8 mouse cellular contexts compared by ENCODE assay signal in the genomic region with DNA sequence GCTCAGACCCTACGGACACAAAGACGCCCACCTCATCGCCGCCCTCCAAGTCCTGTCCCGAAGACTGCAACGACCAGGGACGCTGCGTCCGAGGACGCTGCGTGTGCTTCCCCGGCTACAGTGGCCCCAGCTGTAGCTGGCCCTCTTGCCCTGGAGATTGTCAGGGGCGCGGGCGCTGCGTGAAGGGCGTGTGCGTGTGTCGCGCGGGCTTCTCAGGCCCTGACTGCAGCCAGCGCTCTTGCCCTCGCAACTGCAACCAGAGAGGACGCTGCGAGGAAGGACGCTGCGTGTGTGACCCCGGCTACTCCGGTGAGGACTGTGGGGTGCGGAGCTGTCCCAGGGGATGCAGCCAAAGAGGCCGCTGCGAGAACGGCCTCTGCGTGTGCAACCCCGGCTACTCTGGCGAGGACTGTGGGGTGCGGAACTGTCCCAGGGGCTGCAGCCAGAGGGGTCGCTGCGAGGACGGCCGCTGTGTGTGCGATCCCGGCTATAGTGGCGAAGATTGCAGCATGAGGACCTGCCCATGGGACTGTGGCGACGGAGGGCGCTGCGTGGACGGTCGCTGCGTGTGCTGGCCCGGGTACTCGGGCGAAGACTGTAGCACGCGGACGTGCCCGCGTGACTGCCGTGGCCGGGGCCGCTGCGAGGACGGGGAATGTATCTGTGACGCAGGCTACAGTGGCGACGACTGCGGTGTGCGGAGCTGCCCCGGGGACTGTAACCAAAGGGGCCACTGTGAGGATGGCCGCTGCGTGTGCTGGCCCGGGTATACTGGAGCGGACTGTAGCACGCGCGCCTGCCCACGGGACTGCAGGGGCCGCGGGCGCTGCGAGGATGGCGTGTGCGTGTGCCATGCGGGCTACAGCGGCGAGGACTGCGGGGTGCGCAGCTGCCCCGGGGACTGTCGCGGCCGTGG. TPM values are rescaled to one million over a fixed set of nuclear protein-coding genes. Genes with fewer than 3 reads are reported as not detected.
DNase-seq lines count a peak whose midpoint lies in the region; ATAC-seq lines count a peak whose summit lies in the region.

No protein-coding gene starts in this region.

- 10% methylated on average over 85 of the region's 93 CpGs for WGBS in kidney, embryonic 16.5 days
- WGBS in embryonic facial prominence, embryonic 10.5 days: 9% methylated on average over 93 of the region's 93 CpGs
- WGBS in intestine, embryonic 16.5 days: 9% methylated on average over 93 of the region's 93 CpGs
- 8% methylated on average over 93 of the region's 93 CpGs for WGBS in neural tube, embryonic 12.5 days

- no peak for DNase-seq in kidney, adult 11 months
- DNase-seq in embryonic facial prominence, embryonic 10.5 days (ENCODE audit: low spot score): peak; percentile 55
- DNase-seq in cerebellum, adult 9-11 months: no peak
- no peak for DNase-seq in thymus, postnatal 4 days
- no peak for DNase-seq in adrenal gland, postnatal 14 days

- peaks cover 59% of the 10 kb centered on the region for H3K27me3 ChIP-seq in kidney, embryonic 16.5 days (ENCODE audit: insufficient read depth, low read length)
- H3K27me3 ChIP-seq in embryonic facial prominence, embryonic 10.5 days (replicated peaks; ENCODE audit: low read depth, poor library complexity, severe bottlenecking): peaks cover 85% of the 10 kb centered on the region
- peaks cover 42% of the 10 kb centered on the region for H3K27me3 ChIP-seq in intestine, embryonic 16.5 days (replicated peaks; ENCODE audit: control insufficient read depth, insufficient read depth, low read length)
- peaks cover 64% of the 10 kb centered on the region for H3K27me3 ChIP-seq in neural tube, embryonic 12.5 days (replicated peaks)

- no peaks in the 10 kb centered on the region for H3K9me3 ChIP-seq in kidney, embryonic 16.5 days (ENCODE audit: low read length)
- H3K9me3 ChIP-seq in embryonic facial prominence, embryonic 10.5 days: no peaks in the 10 kb centered on the region
- H3K9me3 ChIP-seq in intestine, embryonic 16.5 days (ENCODE audit: control insufficient read depth, low read length): no peaks in the 10 kb centered on the region
- H3K9me3 ChIP-seq in neural tube, embryonic 12.5 days: no peaks in the 10 kb centered on the region

- H3K4me2 ChIP-seq in kidney, embryonic 16.5 days (replicated peaks; ENCODE audit: low read depth, low read length): peak overlapping the region; percentile 66
- peak overlapping the region; percentile 61 for H3K4me2 ChIP-seq in intestine, embryonic 16.5 days (ENCODE audit: low read depth, low read length)
- peak overlapping the region; percentile 64 for H3K4me2 ChIP-seq in neural tube, embryonic 12.5 days (replicated peaks)

- peaks cover 13% of the 10 kb centered on the region for H3K4me1 ChIP-seq in kidney, embryonic 16.5 days (ENCODE audit: insufficient read depth, low read length)
- H3K4me1 ChIP-seq in embryonic facial prominence, embryonic 10.5 days: peaks cover 20% of the 10 kb centered on the region
- peaks cover 21% of the 10 kb centered on the region for H3K4me1 ChIP-seq in intestine, embryonic 16.5 days (ENCODE audit: control insufficient read depth, insufficient read depth, low read length)
- peaks cover 13% of the 10 kb centered on the region for H3K4me1 ChIP-seq in neural tube, embryonic 12.5 days

- H3K27ac ChIP-seq in kidney, embryonic 16.5 days (ENCODE audit: low read length): no peak overlapping the region
- H3K27ac ChIP-seq in embryonic facial prominence, embryonic 10.5 days (replicated peaks): no peak overlapping the region; the same call in 1 of the 2 replicates
- no peak overlapping the region for H3K27ac ChIP-seq in intestine, embryonic 16.5 days (ENCODE audit: low read length)
- no peak overlapping the region for H3K27ac ChIP-seq in neural tube, embryonic 12.5 days

- ATAC-seq in kidney, embryonic 16.5 days (ENCODE audit: low FRiP score, low TSS enrichment): peak; percentile 44
- no peak for ATAC-seq in intestine, embryonic 16.5 days
- peak; percentile 67 for ATAC-seq in neural tube, embryonic 12.5 days (ENCODE audit: low FRiP score, low read depth)

- peak overlapping the region; percentile 17 for H3K9ac ChIP-seq in kidney, embryonic 16.5 days (replicated peaks; ENCODE audit: low read length)
- peak overlapping the region; percentile 55 for H3K9ac ChIP-seq in intestine, embryonic 16.5 days (ENCODE audit: low read depth, low read length)
- H3K9ac ChIP-seq in neural tube, embryonic 12.5 days: peak overlapping the region; percentile 42

- no peaks in the 10 kb centered on the region for H3K36me3 ChIP-seq in kidney, embryonic 16.5 days (ENCODE audit: insufficient read depth, low read length)
- H3K36me3 ChIP-seq in embryonic facial prominence, embryonic 10.5 days (replicated peaks): no peaks in the 10 kb centered on the region
- no peaks in the 10 kb centered on the region for H3K36me3 ChIP-seq in intestine, embryonic 16.5 days (ENCODE audit: control insufficient read depth, insufficient read depth, low read length)
- no peaks in the 10 kb centered on the region for H3K36me3 ChIP-seq in neural tube, embryonic 12.5 days

- H3K4me3 ChIP-seq in kidney, embryonic 16.5 days (ENCODE audit: low read length): peak overlapping the region; percentile 38
- peak overlapping the region; percentile 53 for H3K4me3 ChIP-seq in embryonic facial prominence, embryonic 10.5 days
- peak overlapping the region; percentile 39 for H3K4me3 ChIP-seq in intestine, embryonic 16.5 days (ENCODE audit: low read length)
- H3K4me3 ChIP-seq in neural tube, embryonic 12.5 days: peak overlapping the region; percentile 35

RNA-seq across cellular contexts. Expression of a gene that starts 1.1 kb away (rescaled TPM):
- polyA plus RNA-seq in kidney, embryonic 16.5 days (2015; fragmentation: Nextera tagmentation; extraction: Ambion mirVana): 0.51 and 0.52 TPM in 2 replicates
- polyA plus RNA-seq in embryonic facial prominence, embryonic 10.5 days (2016; fragmentation: Nextera tagmentation; extraction: Ambion mirVana): 0.03 TPM in 1 of 2 replicates, not detected in the other
- polyA plus RNA-seq in intestine, embryonic 16.5 days (2015; fragmentation: Nextera tagmentation; extraction: Ambion mirVana): 1.1 TPM in 2 replicates
- 0.03 TPM in 2 replicates for polyA plus RNA-seq in neural tube, embryonic 12.5 days (2016; fragmentation: Nextera tagmentation; extraction: Ambion mirVana)
- 39.8 and 41.0 TPM in 2 replicates for total RNA-seq in adrenal gland, postnatal 14 days (2021)

RNA-seq across cellular contexts. Expression of a gene that starts 24.5 kb away (rescaled TPM):
- 103 and 106 TPM in 2 replicates for polyA plus RNA-seq in kidney, embryonic 16.5 days (2015; fragmentation: Nextera tagmentation; extraction: Ambion mirVana)
- 103 and 104 TPM in 2 replicates for polyA plus RNA-seq in embryonic facial prominence, embryonic 10.5 days (2016; fragmentation: Nextera tagmentation; extraction: Ambion mirVana)
- 66.3 and 69.1 TPM in 2 replicates for polyA plus RNA-seq in intestine, embryonic 16.5 days (2015; fragmentation: Nextera tagmentation; extraction: Ambion mirVana)
- polyA plus RNA-seq in neural tube, embryonic 12.5 days (2016; fragmentation: Nextera tagmentation; extraction: Ambion mirVana): 116 and 120 TPM in 2 replicates
- 43.5 and 52.1 TPM in 2 replicates for total RNA-seq in adrenal gland, postnatal 14 days (2021)

RNA-seq across cellular contexts. Expression of a gene that starts 26.8 kb away (rescaled TPM):
- 17.5 and 17.7 TPM in 2 replicates for polyA plus RNA-seq in kidney, embryonic 16.5 days (2015; fragmentation: Nextera tagmentation; extraction: Ambion mirVana)
- polyA plus RNA-seq in embryonic facial prominence, embryonic 10.5 days (2016; fragmentation: Nextera tagmentation; extraction: Ambion mirVana): 16.6 and 17.3 TPM in 2 replicates
- 10.2 and 14.4 TPM in 2 replicates for polyA plus RNA-seq in intestine, embryonic 16.5 days (2015; fragmentation: Nextera tagmentation; extraction: Ambion mirVana)
- 17.4 and 17.5 TPM in 2 replicates for polyA plus RNA-seq in neural tube, embryonic 12.5 days (2016; fragmentation: Nextera tagmentation; extraction: Ambion mirVana)
- total RNA-seq in adrenal gland, postnatal 14 days (2021): 11.5 and 12.5 TPM in 2 replicates

RNA-seq across cellular contexts. Expression of a gene that starts 42.1 kb away (rescaled TPM):
- 0.23 and 0.29 TPM in 2 replicates for polyA plus RNA-seq in kidney, embryonic 16.5 days (2015; fragmentation: Nextera tagmentation; extraction: Ambion mirVana)
- polyA plus RNA-seq in embryonic facial prominence, embryonic 10.5 days (2016; fragmentation: Nextera tagmentation; extraction: Ambion mirVana): 0.12 and 0.18 TPM in 2 replicates
- polyA plus RNA-seq in intestine, embryonic 16.5 days (2015; fragmentation: Nextera tagmentation; extraction: Ambion mirVana): 0.32 and 0.47 TPM in 2 replicates
- 1.4 and 1.6 TPM in 2 replicates for polyA plus RNA-seq in neural tube, embryonic 12.5 days (2016; fragmentation: Nextera tagmentation; extraction: Ambion mirVana)
- 8.7 and 12.4 TPM in 2 replicates for total RNA-seq in adrenal gland, postnatal 14 days (2021)

RNA-seq across cellular contexts. Expression of a gene that starts 43.1 kb away (rescaled TPM):
- 47.3 and 53.7 TPM in 2 replicates for polyA plus RNA-seq in kidney, embryonic 16.5 days (2015; fragmentation: Nextera tagmentation; extraction: Ambion mirVana)
- 18.6 and 19.5 TPM in 2 replicates for polyA plus RNA-seq in embryonic facial prominence, embryonic 10.5 days (2016; fragmentation: Nextera tagmentation; extraction: Ambion mirVana)
- 32.3 and 32.9 TPM in 2 replicates for polyA plus RNA-seq in intestine, embryonic 16.5 days (2015; fragmentation: Nextera tagmentation; extraction: Ambion mirVana)
- 22.9 and 25.2 TPM in 2 replicates for polyA plus RNA-seq in neural tube, embryonic 12.5 days (2016; fragmentation: Nextera tagmentation; extraction: Ambion mirVana)
- 49.7 and 50.0 TPM in 2 replicates for total RNA-seq in adrenal gland, postnatal 14 days (2021)
